Mouse (Mus musculus): Measurements from ENCODE around the gene Gm21028. TPM values are rescaled to one million over a fixed set of nuclear protein-coding genes. Genes with fewer than 3 reads are reported as not detected.
"Not testable (repeated sequence)": the region's sequence is repeated elsewhere in the genome, so short reads cannot be mapped to it uniquely, and the experiment has no call there.

The Gm21028 gene
- polyA plus RNA-seq (2012; rRNA removed): not detected in 2 replicates

DNA sequence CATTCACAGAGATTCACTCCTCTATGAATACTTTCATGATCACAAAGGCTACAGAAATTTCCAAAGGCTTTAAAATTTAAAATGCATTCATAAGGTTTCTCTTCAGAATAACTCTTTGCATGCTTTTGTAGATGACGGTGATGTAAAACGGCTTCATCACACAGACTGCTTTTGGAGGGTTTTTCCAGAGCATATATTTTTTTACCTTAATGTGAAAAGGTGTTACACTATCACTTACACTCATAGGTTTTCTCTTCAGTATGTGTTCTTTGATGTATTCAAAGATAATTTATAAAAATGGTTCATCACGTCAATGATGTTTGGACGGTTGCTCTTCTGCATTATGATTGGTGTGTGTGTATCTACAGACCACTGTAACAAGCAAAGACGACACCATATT lies at the start of gene Gm21028:
TSS of gene Gm21028 (minus strand) at position 101 of the 400 bp plus-strand sequence.
- no peak for DNase-seq (ENCODE audit: extremely low spot score in 1 of 2, low spot score in 1 of 2)

DNA sequence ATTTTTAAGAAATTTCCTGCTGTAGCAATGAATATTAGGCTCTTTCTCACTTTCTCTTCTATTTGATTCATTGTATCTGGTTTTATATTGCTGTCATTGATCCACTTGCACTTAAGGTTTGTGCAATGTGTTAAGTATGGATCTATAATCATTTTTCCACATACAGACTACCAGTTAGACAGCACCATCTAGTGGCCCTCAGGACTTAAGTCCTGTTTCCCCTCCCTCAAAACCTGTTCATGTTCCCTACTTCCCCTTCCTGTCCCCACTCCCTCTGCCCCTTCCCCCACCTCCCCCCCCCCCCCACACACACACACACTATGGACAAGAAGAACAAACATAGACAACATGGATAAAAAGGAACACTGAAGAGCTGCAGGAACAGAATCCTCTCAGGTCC lies 17.3 kb upstream of the Gm21028 start:
- DNase-seq (ENCODE audit: extremely low spot score in 1 of 2, low spot score in 1 of 2): not testable (repeated sequence)

DNA sequence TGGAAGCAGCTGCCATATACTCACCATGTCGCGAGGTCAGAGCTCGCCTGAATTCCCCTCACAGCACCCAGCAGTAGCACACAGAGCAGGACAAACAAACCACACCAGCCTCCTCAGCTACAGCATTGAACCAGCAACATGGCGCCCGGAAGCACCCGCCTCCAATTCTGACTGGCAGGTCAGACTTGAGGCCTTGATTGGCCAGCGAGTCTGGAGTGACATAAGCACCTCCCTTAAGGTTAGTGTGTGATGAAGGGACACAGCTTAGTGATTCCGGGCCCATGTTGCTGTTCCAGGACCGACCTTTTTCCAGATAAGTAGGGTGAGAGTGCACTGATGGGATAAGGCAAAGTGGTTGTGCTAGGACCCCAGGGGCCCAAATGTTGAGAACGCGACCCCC lies 14.0 kb upstream of the Gm21028 start, which contains the start of gene Zfp977:
TSS of gene Zfp977 (minus strand) at position 135 of the 400 bp plus-strand sequence.
- not testable (repeated sequence) for DNase-seq (ENCODE audit: extremely low spot score in 1 of 2, low spot score in 1 of 2)

DNA sequence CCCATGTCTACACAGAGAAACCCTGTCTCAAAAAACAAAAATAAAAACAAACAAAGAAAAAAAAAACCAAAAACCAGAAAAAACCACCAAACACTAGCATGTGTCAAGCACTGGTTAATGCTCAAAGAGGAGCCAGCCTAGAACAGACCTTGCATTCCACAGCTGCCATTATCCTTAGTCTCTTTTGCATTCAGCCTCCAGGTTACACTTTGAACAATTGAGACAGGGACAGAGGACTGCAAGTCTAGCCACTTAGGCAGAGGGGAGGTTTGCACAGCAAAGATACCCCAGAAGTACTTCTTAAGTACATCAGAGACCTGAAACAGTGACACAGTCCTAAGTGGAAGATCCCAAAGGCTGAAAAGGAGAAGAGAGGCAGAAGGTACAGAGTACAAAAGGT lies 12.9 kb upstream of the Gm21028 start:
- DNase-seq (ENCODE audit: extremely low spot score in 1 of 2, low spot score in 1 of 2): not testable (repeated sequence)

DNA sequence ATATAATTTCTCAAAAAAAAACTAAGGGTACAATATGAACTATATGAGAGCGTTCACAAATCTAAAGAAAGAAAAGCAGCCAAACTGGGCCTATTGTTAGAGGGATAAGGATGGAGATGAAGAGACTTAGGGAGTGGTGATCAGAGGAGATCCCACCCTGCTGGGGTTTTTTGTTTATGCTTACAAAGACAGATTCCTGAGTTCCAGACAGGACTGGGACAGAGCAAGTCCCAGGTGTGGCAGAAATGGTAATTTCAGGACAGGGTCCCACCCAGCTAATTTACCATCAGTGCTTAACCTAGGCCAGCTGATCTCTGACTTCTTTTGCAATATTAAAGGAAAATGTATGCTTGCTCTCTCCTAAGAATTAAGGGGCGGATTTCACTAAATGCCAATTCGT lies 26.6 kb downstream of the Gm21028 start:
- DNase-seq (ENCODE audit: extremely low spot score in 1 of 2, low spot score in 1 of 2): no peak

Other genes starting within 250 kb of the Gm21028 start
- gene 4933421I07Rik, start 130.5 kb downstream of the Gm21028 start, polyA plus RNA-seq (2012; rRNA removed): not detected in 2 replicates
- gene Zfp141, start 72.8 kb downstream of the Gm21028 start, polyA plus RNA-seq (2012; rRNA removed): 10.3 and 11.8 TPM in 2 replicates
- 0.86 and 1.1 TPM in 2 replicates for gene Zfp977, start 14.0 kb upstream of the Gm21028 start, polyA plus RNA-seq (2012; rRNA removed)
- 1.6 and 2.0 TPM in 2 replicates for gene Zfp976, start 64.0 kb upstream of the Gm21028 start, polyA plus RNA-seq (2012; rRNA removed)
- gene Zfp975, start 114.2 kb upstream of the Gm21028 start, polyA plus RNA-seq (2012; rRNA removed): 4.4 and 4.8 TPM in 2 replicates
- gene Gm17067, start 148.4 kb upstream of the Gm21028 start, polyA plus RNA-seq (2012; rRNA removed): not detected in 2 replicates
- gene Vmn2r62, start 214.9 kb upstream of the Gm21028 start, polyA plus RNA-seq (2012; rRNA removed): not detected in 2 replicates

Measured in frontal cortex, adult 2 months (tissue).